Mouse (Mus musculus) left cerebral cortex, adult 11 months (tissue): ENCODE measurements around the gene Klf16.
"Not testable (repeated sequence)": the region's sequence is repeated elsewhere in the genome, so short reads cannot be mapped to it uniquely, and the experiment has no call there.

Source experiments
- DNase-seq: peaks from one replicate; pipeline ENCODE4 v3.0.0; 2022; ENCODE audit warnings: low spot score

The Klf16 gene

DNA sequence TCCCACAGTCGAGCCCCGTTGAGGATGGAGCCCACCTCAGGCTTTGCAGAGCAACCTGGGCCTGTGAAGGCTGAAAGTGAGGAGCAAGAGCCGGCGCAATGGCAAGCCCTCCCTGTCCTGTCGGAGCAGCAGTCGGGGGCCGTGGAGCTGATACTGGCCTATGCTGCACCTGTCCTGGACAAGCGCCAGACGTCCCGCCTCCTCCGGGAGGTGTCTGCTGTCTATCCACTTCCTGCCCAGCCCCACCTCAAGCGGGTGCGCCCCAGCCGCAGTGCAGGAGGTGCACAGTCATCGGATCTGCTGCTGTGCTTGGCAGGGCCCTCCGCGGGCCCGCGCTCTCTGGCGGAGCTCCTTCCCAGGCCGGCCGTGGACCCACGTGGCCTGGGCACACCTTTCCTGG, 29.2 kb upstream of the Klf16 start:
- DNase-seq = no peak

DNA sequence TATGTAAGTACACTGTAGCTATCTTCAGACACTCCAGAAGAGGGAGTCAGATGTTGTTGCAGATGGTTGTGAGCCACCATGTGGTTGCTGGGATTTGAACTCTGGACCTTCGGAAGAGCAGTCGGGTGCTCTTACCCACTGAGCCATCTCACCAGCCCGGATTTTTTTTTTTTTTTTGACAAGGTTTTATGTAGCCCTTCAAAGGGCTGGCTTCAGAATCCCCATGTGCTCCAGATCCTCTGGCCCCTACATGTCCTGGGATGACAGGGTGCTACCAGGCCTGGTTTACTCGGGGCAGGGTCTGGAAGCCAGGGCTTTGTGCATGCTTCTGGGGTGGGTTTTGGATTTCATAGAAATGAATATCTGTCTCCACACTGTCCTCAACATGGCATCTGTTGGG, 28.6 kb upstream of the Klf16 start, which contains the start of gene Gm49322:
Gene Gm49322, plus strand, starts transcription at position 301 of the 400 bp plus-strand sequence.
- not testable (repeated sequence) for DNase-seq

DNA sequence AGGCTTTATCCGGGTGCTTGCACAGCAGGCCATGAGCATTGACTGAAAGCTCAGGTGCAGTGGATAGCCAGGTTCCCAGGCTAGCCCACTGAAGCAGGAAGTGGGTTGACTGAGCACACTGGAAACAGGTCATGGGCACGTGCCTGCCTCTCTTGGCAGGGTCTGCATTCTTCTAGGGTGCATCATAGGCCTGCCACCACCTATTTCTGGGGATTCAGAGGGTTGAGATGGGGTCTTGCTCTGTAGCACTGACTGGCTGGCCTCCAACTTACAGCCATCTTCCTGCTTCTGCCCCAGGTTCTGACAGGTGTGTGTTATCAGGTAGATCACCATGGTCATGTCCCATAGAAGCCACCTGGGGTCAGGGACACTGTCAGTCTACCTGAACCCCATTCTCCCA, 27.9 kb upstream of the Klf16 start:
- DNase-seq = no peak

GRCm38 (mm10) chr10:80604001-80604509, 26.9 kb upstream of the Klf16 start:
- DNase-seq = no peak

DNA sequence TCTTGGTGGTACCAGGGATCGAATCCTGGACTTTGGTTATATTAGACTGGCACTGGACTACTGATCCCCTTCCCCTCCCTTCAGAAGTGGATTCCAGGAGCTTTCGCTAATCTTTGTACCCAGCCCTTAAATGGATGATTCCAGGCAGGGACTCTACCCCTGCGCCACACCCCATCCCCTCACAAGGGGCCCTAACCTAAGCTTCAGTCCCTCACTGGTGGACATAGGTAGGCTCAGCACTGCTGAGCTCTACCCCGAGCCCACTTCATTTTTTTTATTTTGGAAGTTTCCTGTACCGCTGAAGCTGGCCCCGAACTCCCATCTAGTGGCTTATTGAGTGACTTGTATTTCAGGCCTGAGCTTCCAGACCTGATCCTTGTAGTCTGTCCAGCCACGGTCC, 26.2 kb upstream of the Klf16 start:
- no peak for DNase-seq

DNA sequence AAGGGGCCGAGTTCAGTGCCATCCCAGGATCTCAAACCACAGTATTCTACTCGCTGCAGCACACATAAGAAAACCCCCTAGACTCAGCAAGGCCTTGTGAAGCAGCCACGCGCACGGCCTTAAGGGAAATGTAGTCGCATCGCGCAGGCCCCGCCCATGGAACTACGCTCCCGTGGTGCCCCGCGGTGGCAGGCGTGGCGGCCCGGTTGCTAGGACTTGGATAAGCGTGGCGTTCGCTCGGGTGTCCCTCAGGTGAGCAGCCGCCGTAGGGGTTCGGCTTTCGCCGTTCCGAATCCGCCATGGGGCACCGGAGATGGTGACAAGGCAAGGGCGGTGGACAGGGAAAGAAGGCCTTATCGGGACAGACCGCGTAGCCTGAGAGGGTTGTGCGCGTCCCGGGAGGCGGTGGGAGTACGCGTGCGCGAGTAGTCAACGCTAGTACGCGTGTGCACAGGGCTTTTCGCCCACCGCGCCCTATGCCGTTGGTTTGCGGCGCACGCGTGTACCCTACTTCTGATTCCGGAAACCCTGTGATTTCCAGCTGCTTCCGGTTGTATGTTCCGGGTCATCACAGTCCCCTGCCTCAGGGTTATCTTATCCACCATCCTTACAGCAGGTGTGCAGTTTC, 25.7 kb upstream of the Klf16 start, which contains the start of the genes Scamp4 and Adat3:
Gene Scamp4, plus strand, starts transcription at position 175 of the 628 bp plus-strand sequence.
Gene Adat3, plus strand, starts transcription at position 183 of the 628 bp plus-strand sequence.
- peak; percentile 93 for DNase-seq

GRCm38 (mm10) chr10:80596318-80596717, 19.2 kb upstream of the Klf16 start:
- no peak for DNase-seq

DNA sequence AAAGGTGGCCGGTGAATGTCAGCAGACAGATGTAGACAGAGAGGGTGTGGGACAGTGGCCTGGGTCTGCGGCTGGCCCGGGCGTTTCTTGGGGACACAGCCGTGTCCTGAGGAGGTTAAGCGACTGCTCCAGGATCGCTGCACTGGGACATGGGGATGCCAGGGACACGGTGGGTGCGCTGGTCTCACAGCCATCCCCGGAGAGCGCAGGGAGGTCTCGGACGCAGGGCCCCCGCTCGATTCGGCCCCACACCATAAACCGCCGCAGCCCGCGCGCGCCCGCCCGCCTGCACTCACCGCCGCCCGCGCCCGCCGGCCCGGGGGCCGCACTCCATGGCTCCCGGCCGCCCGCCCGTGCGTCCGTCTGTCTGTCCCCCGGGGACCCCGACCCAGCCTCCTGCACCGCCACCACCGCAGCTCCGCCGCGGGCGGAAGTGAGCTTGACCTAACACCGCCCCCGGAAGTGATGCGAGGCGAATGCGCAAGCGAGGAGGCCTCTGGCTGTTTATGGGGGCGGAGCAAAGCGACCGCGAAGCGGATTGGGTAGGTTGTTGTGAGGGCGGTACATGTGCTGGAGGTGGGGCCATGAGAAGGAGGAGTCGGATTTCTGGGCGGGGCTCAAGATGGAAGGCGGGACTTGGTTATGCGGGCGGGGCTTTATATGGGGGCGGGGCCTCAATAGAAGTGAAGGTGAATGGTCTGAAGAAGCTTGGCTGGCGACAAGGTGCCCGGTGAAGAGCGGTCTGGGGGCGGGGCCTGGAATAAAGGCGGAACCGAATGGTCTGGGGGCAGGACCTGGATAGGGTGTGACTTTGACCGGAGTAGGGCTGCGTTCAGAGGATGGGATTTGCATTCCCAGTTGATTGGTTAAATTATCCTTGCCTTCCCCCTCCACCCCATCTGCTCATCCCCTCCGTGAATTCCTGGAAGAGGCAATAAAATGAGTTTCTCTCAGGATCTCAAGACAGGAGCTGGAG, 13.0 kb upstream of the Klf16 start, which contains the start of gene Abhd17a:
Gene Abhd17a, minus strand, starts transcription at position 463 of the 976 bp plus-strand sequence.
- peak; percentile 91 for DNase-seq

DNA sequence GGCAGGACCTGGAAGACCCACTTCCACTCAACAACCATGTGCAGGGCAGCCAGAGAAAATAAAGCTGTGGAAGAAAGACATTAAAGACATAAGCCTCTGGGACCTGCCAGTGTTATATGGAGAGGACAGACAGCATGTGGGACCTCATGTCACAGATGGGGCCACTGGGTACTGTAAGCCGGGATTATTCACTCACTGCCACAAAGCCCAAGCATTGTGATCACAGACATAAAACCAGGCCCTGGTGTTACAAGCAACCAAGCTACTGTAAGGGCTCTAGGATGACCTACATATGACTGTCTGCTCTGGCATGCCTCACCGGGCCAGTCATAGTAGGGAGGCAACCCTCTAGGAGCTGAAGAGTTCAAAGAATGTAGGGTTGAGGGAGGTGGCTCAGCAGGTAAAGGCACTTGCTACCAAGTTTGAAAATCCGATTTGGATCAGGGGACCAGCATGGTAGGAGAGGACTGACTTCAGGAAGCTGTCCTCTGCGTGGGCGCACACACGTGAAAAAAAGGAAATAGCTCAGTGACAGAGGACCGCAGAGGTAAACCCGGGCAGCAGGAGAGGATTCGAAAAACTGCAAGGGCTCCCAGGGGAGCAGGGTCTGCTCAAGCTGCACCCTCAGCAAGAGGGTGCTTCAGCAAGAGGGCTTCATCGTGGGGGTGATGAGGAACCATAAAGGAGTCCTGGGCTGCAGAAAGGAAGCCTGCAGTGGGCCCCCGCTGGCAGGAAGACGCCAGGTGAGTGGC, 12.2 kb upstream of the Klf16 start:
- DNase-seq = no peak

GRCm38 (mm10) chr10:80587305-80587657, 10.2 kb upstream of the Klf16 start:
- no peak for DNase-seq

GRCm38 (mm10) chr10:80586407-80587304, 9.5 kb upstream of the Klf16 start:
- DNase-seq = no peak

DNA sequence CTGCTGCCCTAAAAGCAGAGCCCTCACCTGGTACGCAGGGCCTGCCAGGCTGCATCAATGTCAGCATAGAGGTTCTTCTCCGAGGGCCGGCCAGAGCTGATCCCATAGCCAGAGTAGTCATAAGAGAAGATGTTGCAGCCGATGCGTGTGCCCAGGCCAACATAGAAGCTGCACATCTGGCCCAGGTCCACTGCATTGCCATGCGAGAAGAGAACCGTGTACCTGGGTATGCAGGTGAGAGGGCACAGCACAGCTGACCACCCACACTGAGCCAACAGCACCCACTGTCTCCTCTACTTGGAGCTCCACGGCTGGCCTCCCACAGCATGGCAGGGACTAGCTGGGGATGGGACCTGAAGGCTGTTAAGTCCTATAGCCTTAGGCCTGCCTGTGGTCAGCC, 8.5 kb upstream of the Klf16 start:
- no peak for DNase-seq

DNA sequence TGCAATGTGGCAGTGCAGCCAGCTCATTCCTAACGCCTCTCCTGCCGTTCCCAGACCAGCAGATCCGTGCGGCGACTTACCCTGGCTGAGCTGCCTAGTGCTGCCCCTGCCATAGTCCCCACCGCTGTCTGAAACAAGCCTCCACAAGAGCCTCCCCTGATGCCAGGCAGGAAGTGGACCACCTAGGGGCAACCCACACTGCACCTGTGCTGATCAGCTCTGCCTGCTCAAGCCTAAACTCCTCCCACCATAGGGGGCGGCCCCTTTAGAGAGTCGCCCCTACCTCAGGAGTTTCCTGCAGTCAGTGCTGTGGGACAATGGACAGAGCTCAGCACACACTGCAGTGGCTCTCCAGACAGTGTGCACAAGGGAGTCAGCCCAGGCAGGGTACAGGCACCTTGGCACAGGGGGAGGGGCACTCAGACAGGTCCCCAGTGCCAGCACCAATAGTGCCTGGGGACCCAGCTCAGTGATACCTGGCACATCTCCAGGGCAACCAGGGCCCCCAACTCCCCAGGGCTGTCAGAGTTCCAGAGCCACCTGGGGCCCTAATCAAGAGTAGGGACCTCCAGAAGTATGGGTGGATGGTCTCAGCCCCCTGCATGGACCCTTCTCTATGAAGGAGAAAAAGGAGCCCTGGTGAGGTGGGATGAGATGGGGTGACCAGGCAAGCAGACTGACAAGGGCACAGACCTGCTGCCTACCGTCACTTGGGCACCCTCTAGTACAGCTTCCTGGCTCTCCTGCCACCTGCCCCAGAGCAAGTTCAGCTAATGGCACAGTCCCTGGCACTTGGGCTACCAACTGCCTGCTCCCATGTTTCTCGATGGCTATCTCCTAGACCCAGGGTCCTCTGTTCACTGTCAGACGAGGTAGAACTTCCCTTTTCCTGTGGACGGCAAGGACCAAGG, 7.8 kb upstream of the Klf16 start:
- no peak for DNase-seq

DNA sequence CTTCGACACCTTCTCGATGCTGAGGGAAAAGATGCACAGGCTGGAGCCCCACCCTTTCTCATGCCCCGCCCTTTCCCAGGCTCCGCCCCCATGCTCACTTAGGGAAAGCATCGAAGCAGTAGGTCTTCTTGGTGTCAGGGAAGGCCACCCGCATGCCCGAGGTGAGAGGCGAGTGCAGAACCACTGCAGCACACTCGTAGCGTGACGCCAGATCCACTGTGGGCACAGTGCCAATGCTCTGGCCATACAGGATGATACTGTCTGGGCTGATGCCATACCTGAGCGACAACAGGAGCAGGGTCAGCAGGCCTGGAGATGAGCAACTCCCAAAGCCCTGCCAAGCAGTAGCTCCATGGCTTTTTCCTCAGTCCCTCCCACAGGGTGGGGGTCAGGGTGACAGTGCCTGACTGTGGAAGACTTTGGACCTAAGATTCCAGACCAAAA, 6.9 kb upstream of the Klf16 start:
- DNase-seq = no peak

DNA sequence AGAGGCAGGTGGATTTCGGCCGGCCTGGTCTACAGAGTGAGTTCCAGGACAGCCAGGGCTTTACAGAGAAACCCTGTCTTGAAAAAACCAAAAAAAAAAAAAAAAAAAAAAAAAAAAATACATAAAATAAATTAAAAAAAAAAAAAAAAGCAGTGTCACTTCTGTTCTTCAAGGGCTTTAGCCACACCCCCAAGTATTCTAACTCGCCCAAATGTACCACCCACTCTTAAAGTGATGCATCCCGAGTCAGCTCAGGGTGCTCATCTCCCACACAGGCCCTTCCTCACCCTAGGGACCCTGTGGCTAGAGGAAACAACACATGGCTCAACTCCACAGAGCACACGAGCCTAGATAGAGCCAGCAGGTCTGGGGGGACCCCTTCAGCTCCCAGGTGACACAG, 5.9 kb upstream of the Klf16 start:
- no peak for DNase-seq

DNA sequence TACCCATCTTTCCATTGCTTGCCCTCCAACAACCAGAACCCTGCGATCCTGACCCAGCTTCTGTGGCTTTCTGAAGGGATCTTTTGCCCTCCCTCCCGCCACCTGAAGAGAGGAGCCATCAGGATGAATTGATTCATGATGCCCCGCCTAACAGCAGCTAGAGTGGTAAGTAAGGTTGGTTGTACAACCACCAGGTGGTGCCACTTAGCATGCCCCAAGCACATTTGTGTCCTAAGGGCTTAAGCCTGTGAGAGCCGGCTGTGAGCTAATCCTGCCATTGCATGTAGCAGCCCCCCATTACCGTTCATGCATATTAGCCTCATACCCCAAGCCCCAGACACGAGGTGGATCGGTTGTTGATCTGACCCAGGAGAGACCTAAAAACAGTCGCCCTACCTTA, 1.8 kb upstream of the Klf16 start:
- no peak for DNase-seq

DNA sequence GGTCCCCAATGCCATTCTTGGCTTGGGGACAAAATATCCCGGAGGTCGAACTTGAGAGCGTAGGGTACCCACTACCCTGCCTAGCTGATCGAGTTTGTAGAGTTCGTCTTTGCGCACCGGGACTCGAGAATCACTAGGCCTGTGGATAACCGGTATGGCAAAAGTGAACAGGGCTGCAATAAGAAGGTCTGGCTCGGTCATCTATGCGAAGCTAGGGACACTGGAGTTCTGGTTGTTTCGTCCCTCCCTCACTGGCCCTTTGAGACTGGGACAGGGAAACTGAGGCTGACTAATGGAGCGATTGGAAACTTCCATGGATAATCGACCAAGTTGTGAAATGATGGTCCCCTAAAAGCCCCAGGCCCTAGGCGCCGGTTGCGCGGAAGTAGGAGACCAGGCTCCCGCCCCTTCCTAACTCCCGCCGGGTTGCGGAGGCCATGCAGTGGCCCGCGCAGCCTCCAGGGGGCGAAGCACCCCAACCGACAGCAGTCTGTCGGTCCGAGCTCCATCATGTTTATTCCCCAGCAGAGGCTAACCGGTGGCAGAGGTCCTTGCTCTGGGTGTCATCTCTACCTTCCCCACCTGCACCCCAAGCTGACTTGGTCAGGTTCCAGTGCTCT, 1.1 kb upstream of the Klf16 start:
- DNase-seq = no peak

- no peak for DNase-seq
These were observed 548 bp downstream of the Klf16 start for GRCm38 (mm10) chr10:80576351-80577194.

DNA sequence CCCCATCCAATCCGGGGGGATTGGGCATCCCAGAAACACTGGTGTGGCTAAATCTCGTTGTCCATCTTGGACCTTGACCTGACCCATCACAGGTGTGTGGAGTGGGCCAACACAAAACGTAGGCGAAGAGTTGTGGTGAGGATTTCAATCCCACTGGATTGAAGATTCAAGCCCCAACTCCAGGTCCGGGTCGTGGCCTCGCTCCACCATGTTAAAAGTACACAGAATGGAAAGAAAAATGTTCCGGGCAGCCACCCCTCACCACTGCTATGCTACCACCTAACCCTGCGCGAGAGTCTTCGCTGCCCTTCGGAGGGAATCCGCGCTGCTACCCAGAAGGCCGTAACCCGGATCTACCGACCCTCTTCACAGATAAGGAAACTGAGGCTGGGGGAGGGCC, 1.2 kb downstream of the Klf16 start:
- no peak for DNase-seq
